Mouse (Mus musculus) lung, postnatal 14 days (tissue): ENCODE measurements at regions not wholly inside any gene's neighbourhood (a gene's known extent, or its start where the extent isn't known, plus 50 kb on each side); places are given as distances from the start of the nearest gene placed in this dataset.

Experiments
- DNase-seq: peaks from one replicate; pipeline ENCODE4 v3.0.0; 2021

DNA sequence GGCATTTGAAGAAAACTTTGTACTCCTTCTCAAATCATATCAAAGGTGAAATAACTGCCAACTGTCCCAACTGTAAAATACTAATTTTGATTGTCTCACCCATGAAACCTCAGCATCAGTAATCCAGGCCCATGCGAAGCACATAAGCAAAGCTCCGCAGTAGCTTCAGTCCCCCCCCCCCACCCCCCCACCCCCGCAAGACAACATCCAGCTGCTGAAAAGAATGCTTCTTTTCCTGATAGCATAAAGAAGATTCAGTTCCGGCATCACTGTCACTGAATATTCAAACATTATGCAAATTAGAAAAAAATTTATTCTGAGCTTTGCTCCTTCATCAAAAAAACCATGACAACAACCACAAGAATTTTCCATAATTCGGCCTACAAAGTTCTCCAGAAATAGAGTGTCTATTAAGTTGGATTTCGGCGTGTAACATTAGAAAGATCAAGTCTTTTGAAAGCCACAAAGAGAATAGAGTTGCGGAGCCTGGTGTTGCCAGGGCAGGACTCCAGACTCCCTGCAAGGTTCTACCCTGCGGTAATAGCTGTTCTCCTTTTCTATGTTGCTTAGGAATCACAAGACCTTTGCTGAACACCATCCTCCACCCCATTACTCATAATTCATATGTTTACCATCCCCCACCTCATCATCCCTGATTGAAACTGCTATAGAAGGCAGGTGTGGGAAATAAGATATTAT is 77.9 kb upstream of the Asb5 start:
- DNase-seq, result no peak

DNA sequence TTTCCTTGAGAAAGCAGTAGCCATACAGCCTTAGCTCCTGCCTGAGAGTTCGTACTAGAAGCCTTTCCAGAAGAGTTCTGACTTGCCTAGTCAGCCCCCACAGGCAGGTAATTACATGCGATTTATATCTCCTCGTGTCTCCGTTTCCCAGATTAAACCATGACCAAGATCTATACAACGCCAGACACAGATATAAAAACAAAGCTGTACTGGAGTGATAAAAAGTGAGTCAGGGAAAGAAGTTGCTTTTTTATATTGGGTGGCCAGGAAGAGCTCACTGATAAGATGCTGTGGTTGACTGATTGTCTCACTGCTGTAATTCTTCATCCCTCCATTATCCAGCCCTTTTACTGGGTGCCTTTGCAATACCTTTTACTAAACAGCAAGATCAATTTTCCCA is 64.4 kb upstream of the Asb5 start:
- DNase-seq, result no peak

DNA sequence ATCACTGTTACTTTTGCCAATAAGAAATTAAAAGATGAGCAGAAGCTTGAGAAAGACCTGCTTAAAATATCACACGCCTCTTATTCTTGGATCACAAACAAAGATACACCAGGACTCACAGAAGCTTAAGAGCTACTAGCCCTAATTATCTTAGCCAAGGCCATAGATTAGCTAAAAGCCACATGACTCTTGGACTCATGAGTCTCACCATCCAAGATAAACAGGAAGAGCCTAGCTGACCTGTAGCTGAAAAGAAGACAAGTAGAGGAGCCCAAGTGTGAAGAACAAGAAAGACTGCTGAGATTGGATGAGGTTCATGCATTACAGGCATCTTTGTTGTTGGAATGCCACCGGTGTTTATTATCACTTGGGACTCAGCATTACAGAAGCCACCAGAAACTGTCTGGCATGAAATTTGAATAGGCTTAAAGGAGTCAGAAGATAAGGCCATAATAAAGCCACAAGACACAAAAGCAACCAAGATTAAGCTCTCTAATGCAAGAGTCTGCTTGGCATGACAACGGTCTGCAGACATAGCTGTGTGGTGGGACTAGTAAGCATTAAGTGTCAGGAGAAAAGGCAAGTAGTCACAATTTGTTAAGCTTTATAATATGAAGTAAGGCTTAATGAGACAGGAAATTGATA is 63.8 kb upstream of the Asb5 start:
- DNase-seq, result no peak
